Mouse (Mus musculus) intestine, postnatal 0 days (tissue): ENCODE data around the gene Cacna2d2. TPM values are rescaled to one million over a fixed set of nuclear protein-coding genes. Genes with fewer than 3 reads are reported as not detected.

ENCODE experiments used
- ATAC-seq: fragments of 200-750 bp; cut with Nextera tagmentation; 2 replicates; pipeline ENCODE4 v1.8.0; 2017; ENCODE audit warnings: mild to moderate bottlenecking, moderate TSS enrichment, moderate library complexity
- H3K27ac ChIP-seq: fragments of 300-500 bp; sonication (generic); 2 replicates; pipeline ENCODE4 v1.5.1; 2014; ENCODE audit warnings: mild to moderate bottlenecking, low read depth, low read length, moderate library complexity
- H3K27me3 ChIP-seq: fragments of 300-500 bp; sonication (generic); replicated peaks from 2 replicates; pipeline ENCODE4 v1.6.1; 2014; ENCODE audit warnings: low read length, mixed read lengths; ENCODE audit not compliant: control insufficient read depth, insufficient read depth
- H3K36me3 ChIP-seq: fragments of 300-500 bp; sonication (generic); 2 replicates; pipeline ENCODE4 v1.6.1; 2014; ENCODE audit warnings: mild to moderate bottlenecking, moderate library complexity; ENCODE audit not compliant: control insufficient read depth, insufficient read depth
- H3K4me1 ChIP-seq: fragments of 300-500 bp; sonication (generic); replicated peaks from 2 replicates; pipeline ENCODE4 v1.6.1; 2014; ENCODE audit warnings: antibody characterized with exemption, low read length, mixed read lengths; ENCODE audit not compliant: control insufficient read depth, insufficient read depth
- H3K4me2 ChIP-seq: fragments of 300-500 bp; sonication (generic); replicated peaks from 2 replicates; pipeline ENCODE4 v1.6.1; 2014; ENCODE audit warnings: low read depth, mild to moderate bottlenecking, moderate library complexity
- H3K4me3 ChIP-seq: fragments of 300-500 bp; sonication (generic); 2 replicates; pipeline ENCODE4 v1.5.1; 2014; ENCODE audit warnings: low read depth, low read length
- H3K9ac ChIP-seq: fragments of 300-500 bp; sonication (generic); 2 replicates; pipeline ENCODE4 v1.6.1; 2014; ENCODE audit warnings: mild to moderate bottlenecking, low read depth, low read length
- H3K9me3 ChIP-seq: fragments of 300-500 bp; sonication (generic); 2 replicates; pipeline ENCODE4 v1.6.1; 2016; ENCODE audit warnings: mixed run types; ENCODE audit not compliant: control insufficient read depth
- CTCF ChIP-seq: sonication (generic); IDR thresholded peaks from 2 replicates; pipeline ENCODE4 v1.5.1; 2016; ENCODE audit warnings: low read depth, mild to moderate bottlenecking, control low read depth, antibody characterized with exemption, moderate library complexity
- WGBS: fragments of 180-500 bp; shearing (Covaris S2); extraction: QIAGEN DNeasy Blood & Tissue Kit; methylation state at CpG from one replicate; pipeline ENCODE4 v1.1.7; 2014; 5-methylcytosine and 5-hydroxymethylcytosine counted together
- polyA plus RNA-seq: library from polyadenylated mRNA; unstranded; fragments of >200 nt; fragmentation: Nextera tagmentation; extraction: Ambion mirVana; gene quantifications from 2 replicates; pipeline ENCODE4 v1.2.1, GENCODE M21; 2015

Cacna2d2 gene
- polyA plus RNA-seq, 1 experiment from 2014 or later = 0.22 TPM

- ATAC-seq = peak; percentile 11; the same call in 1 of the 2 replicates
- Histone ChIP-seq H3K4me1 (peaks cover 13% of the 10 kb centered on the region), H3K4me2 (peak overlapping the region; percentile 93), H3K27ac (peak overlapping the region; percentile 77), H3K36me3 (peaks cover 20% of the 10 kb centered on the region), H3K9ac (peak overlapping the region; percentile 93), H3K4me3 (peak overlapping the region; percentile 86), H3K9me3 (no peaks in the 10 kb centered on the region), H3K27me3 (no peaks in the 10 kb centered on the region)
- TF ChIP-seq CTCF = no peak
- WGBS = under 1% methylated on average over 40 of the region's 40 CpGs
Observed at GRCm38 (mm10) chr9:107534408-107535202, 135.2 kb downstream of the Cacna2d2 start.

- Histone ChIP-seq H3K36me3 (peaks cover 26% of the 10 kb centered on the region), H3K9ac (no peak overlapping the region), H3K9me3 (no peaks in the 10 kb centered on the region), H3K4me3 (no peak overlapping the region), H3K27me3 (no peaks in the 10 kb centered on the region), H3K4me1 (peaks cover 13% of the 10 kb centered on the region), H3K4me2 (no peak overlapping the region), H3K27ac (no peak overlapping the region)
- TF ChIP-seq CTCF = no peak
- WGBS = 92% methylated on average over 7 of the region's 7 CpGs
- no peak for ATAC-seq
Observed at GRCm38 (mm10) chr9:107538231-107538630, 138.8 kb downstream of the Cacna2d2 start.

GRCm38 (mm10) chr9:107538711-107539110 is 139.3 kb downstream of the Cacna2d2 start:
- Histone ChIP-seq H3K36me3 (peaks cover 26% of the 10 kb centered on the region), H3K4me3 (no peak overlapping the region), H3K27me3 (no peaks in the 10 kb centered on the region), H3K27ac (no peak overlapping the region), H3K9ac (no peak overlapping the region), H3K4me1 (peaks cover 13% of the 10 kb centered on the region), H3K9me3 (no peaks in the 10 kb centered on the region), H3K4me2 (no peak overlapping the region)
- 94% methylated on average over 3 of the region's 3 CpGs for WGBS
- TF ChIP-seq CTCF = no peak
- ATAC-seq = no peak

- no peak for TF ChIP-seq CTCF
- Histone ChIP-seq H3K27me3 (no peaks in the 10 kb centered on the region), H3K4me3 (no peak overlapping the region), H3K9ac (no peak overlapping the region), H3K4me1 (peaks cover 13% of the 10 kb centered on the region), H3K4me2 (no peak overlapping the region), H3K36me3 (peaks cover 38% of the 10 kb centered on the region), H3K27ac (no peak overlapping the region), H3K9me3 (no peaks in the 10 kb centered on the region)
- WGBS = 96% methylated on average over 8 of the region's 8 CpGs
- ATAC-seq = no peak
Observed at GRCm38 (mm10) chr9:107539940-107540339, 140.5 kb downstream of the Cacna2d2 start.

GRCm38 (mm10) chr9:107540420-107540819 is 141.0 kb downstream of the Cacna2d2 start:
- TF ChIP-seq CTCF = no peak

GRCm38 (mm10) chr9:107541005-107541404 is 141.6 kb downstream of the Cacna2d2 start:
- TF ChIP-seq CTCF = no peak

More at GRCm38 (mm10) chr9:107540420-107540819, 141.0 kb downstream of the Cacna2d2 start:
- 61% methylated on average over 4 of the region's 4 CpGs for WGBS
- Histone ChIP-seq H3K4me1 (peaks cover 11% of the 10 kb centered on the region), H3K27ac (no peak overlapping the region), H3K9ac (no peak overlapping the region), H3K36me3 (peaks cover 38% of the 10 kb centered on the region), H3K4me3 (no peak overlapping the region), H3K27me3 (no peaks in the 10 kb centered on the region), H3K4me2 (no peak overlapping the region), H3K9me3 (no peaks in the 10 kb centered on the region)
- no peak for ATAC-seq

More at GRCm38 (mm10) chr9:107541005-107541404, 141.6 kb downstream of the Cacna2d2 start:
- no peak overlapping the region for H3K27ac ChIP-seq
- H3K36me3 ChIP-seq = peaks cover 38% of the 10 kb centered on the region
- ATAC-seq = no peak
- no peaks in the 10 kb centered on the region for H3K27me3 ChIP-seq
- peak overlapping the region; percentile 69; the same call in 1 of the 2 replicates for H3K4me3 ChIP-seq
- 31% methylated on average over 10 of the region's 10 CpGs for WGBS
- no peak overlapping the region for H3K9ac ChIP-seq
- no peaks in the 10 kb centered on the region for H3K9me3 ChIP-seq
- H3K4me2 ChIP-seq = peak overlapping the region; percentile 85
- peaks cover 6% of the 10 kb centered on the region for H3K4me1 ChIP-seq
